Mouse (Mus musculus): Measurements from ENCODE around the gene 1110059E24Rik. TPM values are rescaled to one million over a fixed set of nuclear protein-coding genes. Genes with fewer than 3 reads are reported as not detected.

The 1110059E24Rik gene
- polyA plus RNA-seq, 1 experiment: 7.5 TPM

DNA sequence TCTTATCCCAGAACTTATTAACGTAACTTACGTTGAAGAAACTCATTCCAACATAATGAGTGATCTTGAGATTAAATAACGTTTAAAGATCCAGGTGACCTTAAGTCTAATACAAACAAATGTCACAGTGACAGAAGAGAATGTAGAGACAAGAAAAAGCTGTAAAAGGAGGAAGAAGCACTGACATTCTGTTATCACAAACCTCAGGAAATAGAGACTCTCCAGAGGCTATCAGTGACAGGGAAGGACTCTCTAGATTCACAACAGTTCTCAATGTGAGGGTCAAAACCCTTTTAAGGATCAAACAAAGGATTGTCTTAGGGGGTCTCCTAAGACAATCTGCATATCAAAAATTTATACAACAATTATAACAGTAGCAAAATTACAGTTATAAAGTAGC, 115.7 kb downstream of the 1110059E24Rik start:
- Histone ChIP-seq H3K27me3 (ENCODE audit: control insufficient read depth, insufficient read depth, low read length) (no peaks in the 10 kb centered on the region), H3K4me1 (ENCODE audit: control insufficient read depth, insufficient read depth, low read length) (no peaks in the 10 kb centered on the region)

More for the DNA sequence above, 115.7 kb downstream of the 1110059E24Rik start:
- H3K36me3 ChIP-seq (ENCODE audit: control insufficient read depth, insufficient read depth, low read length): no peaks in the 10 kb centered on the region
- H3K4me3 ChIP-seq (ENCODE audit: control insufficient read depth, low read depth, low read length): no peak overlapping the region
- TF ChIP-seq POLR2A (IDR thresholded peaks at IDR 0.05; ENCODE audit: control insufficient read depth, low read depth, low read length) (no peak), CTCF (IDR thresholded peaks at IDR 0.05; ENCODE audit: control insufficient read depth, insufficient read depth, insufficient replicate concordance, low read depth, low read length) (no peak)
- H3K27ac ChIP-seq (ENCODE audit: control insufficient read depth, insufficient read depth, low read depth, low read length): no peak overlapping the region

Other genes with a start within 250 kb of the 1110059E24Rik start
- 0.78 and 1.0 TPM in 2 replicates for gene Gda, start 179.5 kb downstream of the 1110059E24Rik start, polyA plus RNA-seq (2012; rRNA removed)
- gene Abhd17b, start 209 bp upstream of the 1110059E24Rik start, polyA plus RNA-seq (2012; rRNA removed): 47.4 and 55.4 TPM in 2 replicates
- 0.58 TPM in 2 replicates for gene Cemip2, start 125.4 kb upstream of the 1110059E24Rik start, polyA plus RNA-seq (2012; rRNA removed)